Mouse (Mus musculus) layer of hippocampus, adult 18-20 months (tissue): ENCODE measurements around the gene Lin28b. TPM values are rescaled to one million over a fixed set of nuclear protein-coding genes. Genes with fewer than 3 reads are reported as not detected.
A peak's percentile ranks its signal among the peaks of the same experiment; 100 is the strongest.
"Not testable (repeated sequence)": the region's sequence is repeated elsewhere in the genome, so short reads cannot be mapped to it uniquely, and the experiment has no call there.

Source experiments
- DNase-seq, 2 experiments: peaks; one replicate each; pipeline ENCODE4 v3.0.0; 2022; ENCODE audit warnings: low spot score in 2 of 2
- total RNA-seq, 2 experiments: library from RNA; stranded (reverse); gene quantifications; 2 replicates each; pipeline ENCODE4 v1.2.3; 2021

Gene Lin28b
- total RNA-seq, 2 experiments from 2014 or later = 1.8 to 2.1 TPM

DNA sequence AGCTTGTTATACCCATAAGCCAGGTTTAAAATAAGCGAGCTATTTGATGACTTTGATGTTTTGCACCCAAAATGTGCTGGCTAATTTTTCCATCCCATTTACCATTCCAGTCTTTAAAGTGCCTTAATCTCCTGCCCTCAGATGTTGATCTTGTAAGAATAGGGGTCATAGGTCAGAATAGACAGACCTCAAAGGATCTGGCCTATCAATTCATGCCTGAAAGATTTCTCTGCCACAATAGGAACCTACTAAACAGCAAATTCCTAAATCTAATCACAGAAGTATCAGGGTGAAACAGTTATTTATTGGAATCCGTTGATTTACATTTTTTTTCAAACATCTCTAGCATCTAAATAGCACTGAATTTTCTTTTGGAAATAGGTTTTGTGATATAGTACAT, 74.5 kb downstream of the Lin28b start:
- DNase-seq = no peak

DNA sequence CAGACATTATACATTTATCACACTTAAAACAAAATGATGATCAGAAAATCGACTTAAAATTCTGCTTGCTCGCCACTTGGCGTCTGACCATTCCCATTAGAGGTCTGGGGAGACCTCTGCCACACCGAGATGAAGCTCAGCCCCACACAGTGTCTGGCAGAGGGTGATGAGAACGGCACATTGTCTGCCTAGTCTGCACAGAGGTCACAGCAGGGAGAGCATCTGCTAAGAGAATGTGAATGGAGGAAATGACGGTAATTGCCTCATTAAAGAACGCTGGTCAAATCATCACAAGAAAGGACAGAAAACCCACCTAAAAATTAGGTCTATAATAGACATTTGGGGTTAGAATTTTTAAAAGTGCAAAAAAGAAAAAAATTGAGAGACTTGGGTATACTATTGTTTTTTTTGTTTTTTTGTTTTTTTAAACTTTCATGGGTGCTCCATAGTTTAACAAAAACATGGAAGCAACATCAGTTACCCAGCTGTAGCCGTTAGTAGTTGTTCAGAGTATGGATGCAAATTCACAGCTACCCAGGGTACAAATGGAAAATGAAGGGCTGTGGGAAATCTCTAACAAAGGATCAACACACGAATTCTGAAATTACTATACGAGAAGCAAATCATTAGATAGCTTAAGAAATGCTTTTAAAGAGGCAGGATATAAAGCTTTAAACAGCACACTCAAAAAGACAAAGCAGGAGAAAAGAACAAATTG, 75.4 kb downstream of the Lin28b start:
- no peak for DNase-seq

DNA sequence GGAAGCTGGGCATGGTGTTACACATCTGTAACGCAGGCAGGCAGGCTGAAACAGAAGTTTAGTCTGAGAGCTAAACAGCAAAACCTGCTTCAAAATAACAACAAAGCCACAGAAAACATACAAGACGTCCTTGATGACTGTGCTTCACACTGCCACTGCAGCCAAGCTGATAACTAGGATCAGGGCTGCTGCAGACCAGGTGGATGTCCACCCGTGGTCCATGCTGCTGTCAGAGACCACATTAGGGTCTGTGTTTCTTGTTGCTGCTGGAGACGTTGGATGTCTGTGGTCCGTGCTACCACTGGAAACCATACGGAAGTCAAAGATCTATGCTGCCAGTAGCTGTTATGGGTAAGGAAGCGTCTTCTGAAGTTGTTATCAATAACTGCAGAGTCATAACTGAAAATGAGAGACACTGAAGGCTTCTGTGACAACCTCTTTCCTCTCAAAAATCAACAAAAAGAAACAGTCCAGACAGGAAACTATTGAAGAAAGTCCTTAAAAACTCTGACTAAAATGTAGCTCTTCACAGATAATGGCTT, 86.4 kb downstream of the Lin28b start:
- DNase-seq = no peak

DNA sequence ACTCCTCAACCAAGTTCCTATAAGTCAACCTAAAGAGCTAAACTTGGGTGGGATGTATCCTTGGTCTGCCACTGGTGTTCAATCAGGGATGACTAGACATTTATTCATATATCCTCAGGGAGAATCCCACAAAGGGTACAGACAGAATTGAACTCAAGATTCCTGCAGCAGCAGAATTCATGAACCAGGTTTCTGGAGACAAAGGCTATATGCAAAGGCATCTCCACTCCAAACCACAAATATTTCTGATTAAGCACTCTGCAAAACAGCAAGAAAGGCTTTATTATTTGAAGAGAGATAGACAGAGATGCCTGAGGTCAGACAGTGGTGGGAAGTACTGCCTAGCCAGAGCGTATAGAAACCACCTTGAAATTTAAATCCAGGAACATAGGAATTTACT, 88.0 kb downstream of the Lin28b start:
- no peak for DNase-seq

DNA sequence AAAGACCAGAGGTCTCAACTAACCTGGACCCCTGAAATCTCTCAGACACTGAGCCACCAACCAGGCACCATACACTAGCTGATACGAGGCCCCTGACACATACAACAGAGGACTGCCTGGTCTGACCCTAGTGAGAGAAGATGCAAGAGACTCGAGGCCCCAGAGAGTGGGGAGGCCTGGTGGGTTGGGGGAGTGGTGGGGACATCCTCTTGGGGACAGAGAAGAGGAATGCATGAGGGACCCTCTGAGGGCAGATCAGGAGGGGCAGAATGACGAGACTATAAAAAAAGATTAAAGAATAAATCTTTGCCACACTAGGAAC, 103.6 kb downstream of the Lin28b start:
- no peak for DNase-seq

DNA sequence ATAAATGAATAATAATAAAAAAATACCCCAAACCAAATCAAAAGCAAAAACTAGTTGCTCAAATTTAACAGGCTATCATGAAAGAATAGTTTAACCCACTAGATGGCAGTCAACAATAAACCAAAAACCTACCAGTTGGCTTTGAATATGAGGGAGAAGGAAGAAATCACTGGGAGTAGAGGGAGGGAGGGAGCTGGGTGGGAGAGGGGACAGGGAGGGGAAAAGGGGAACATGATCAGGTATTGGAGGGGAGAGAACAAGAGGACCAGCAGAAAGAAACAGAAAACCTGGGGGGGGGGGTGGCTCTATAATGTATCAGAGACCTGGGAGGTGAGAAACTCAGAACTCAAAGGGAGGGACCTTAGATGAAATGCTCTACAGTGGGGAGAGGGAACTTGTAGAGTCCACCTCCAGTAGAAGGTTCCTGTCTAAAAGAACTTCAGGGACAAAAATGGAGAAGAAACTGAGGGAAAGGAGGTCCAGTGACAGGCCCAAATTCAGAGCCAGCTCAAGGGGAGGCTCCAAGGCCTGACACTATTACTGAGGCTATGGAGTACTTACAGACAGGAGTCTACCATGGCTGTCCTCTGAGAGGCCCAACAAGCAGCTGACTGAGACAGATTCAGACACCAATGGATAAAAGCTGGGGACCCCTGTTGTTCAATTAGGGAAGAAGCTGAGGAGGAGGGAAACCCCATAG, 104.1 kb downstream of the Lin28b start:
- peak in 1 of 2 experiments; percentile 18 for DNase-seq

DNA sequence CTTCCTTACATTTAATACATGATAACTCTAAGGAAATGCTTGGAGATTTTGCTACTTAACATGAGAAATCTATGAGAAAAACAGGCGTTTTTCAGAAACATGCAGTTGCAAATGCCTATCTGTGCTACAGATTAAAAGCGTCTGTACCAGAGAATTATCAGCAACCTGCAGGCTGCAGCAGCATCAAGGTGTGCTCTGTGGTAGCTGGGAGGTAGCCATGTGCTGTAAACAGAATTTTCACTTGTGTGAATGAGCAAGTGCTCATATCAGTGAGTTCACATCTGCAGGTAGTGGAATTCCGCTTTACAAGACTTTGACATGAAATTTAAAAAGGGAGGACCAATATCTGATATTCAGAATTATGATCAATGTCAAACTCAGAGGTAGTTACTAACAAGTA, 107.9 kb downstream of the Lin28b start:
- no peak for DNase-seq

DNA sequence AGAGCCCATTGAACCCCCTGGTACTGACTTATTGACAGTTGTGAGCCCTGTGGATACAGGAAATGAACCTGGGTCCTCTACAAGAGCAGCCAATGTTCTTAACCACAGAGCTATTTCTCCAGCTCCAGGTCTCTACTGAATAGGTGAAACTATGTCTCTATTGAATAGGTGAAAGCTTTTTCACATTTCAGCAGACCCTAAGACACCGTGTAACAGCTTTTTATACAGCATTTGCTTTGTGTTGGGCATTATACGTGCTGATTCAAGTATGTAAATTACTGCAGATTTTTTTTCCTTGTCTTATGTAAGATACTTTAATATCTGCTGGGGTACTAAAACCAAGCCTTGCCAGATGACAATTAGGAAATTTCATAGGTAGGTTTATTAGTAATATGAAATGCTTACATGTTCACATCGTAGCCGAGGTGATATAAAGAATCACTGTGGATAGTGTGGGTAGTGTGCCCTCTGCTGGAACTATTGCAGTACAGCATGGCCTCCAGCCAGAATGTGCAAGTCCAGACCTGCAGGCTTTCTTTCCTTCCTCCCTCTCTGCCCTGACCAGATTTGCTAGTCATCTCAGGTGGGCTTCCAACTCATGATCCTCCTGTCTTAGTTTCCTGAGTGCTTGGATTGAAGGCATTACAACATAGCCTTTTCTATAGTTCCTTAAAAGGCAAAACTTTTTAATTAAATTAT, 113.1 kb downstream of the Lin28b start:
- DNase-seq = peak; percentile 55 to 88

DNA sequence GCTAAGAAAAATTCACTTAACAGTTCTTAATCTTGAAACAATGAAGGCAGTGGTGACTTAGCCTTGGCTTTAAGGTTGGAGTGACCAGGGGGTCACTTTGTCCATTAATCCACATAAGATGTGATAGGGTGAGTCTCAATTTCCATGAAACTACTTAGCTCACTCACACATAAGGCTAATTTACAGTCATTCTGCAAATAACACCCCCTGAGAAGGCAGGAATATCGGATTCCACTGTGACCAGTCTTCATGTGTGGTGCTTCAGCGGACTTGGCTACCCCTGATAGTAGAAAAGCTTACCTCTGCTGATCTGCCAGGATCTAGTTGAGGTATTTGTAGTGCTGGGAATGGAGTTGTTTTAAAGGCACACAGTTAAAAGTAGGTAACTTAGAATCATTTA, 115.7 kb downstream of the Lin28b start:
- DNase-seq = no peak

DNA sequence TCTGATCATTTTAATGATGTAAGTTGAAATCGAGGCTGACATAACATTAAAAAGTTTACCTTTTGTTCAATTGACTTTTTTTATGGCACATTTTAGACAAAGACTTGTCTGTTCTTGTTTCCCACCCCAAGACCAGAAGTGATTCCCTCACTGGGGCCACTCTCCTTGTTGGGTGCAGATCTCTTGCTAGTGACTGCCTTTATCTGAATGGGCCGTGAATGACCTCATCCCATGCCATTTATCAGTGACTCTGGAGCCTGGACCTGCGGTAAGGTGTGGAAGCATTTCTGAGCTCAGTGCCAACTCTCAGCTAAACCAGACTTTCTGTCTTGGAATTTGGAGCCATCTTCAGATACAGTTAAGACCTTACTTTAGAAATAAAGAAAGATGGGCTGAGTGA, 116.6 kb downstream of the Lin28b start:
- no peak for DNase-seq

DNA sequence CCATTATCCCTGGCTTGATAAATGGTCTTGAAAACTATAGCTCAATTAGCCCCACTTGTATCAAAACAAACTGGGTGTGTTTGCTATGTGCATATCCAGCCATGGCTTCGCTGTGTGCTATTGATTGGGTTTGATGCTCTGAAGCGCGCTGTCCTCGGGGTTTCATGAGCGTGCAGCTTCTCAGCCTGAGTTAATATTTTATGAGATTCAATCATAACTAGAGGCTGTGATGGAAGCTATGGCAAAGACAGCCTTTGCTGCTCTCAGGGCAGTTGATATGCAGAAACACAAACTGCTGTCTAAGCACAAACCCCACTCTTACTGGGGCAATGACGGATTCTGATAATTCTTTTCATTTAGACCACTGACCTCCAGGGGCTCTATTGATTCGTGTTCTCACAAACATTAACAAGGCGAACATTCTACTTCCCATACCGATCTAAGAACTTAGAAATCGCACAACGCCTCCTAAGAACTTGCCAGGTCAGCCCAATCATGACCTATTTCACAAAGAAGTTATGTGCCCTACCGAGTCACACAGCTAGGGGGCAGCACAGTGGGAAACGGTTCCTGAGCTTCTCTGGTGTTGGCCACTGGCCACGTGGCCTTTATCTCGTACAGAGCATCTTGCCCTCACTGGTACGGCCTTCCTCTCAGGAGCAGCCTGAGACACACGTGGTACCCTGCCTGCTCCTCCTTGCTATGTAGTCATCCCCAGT, 119.0 kb downstream of the Lin28b start:
- no peak for DNase-seq

DNA sequence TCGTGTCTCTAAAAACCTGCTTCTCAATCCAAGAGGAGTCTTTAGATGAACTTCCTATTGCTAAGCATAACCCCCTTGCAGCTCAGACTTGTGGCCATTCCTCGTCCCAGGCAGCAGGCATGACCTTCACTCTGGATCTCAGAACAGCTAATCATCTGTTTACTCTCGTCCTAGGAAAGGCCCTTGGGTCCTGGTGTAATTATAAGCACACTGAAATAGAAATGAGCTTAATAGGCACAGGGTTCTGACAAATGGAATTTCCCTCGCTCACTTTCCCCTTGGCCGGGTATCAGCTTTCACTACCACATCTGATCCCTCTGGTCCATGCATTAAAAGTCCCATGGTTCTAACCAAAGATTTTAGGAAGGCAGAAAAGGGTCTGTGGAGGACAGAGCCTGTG, 122.8 kb downstream of the Lin28b start:
- DNase-seq = no peak

DNA sequence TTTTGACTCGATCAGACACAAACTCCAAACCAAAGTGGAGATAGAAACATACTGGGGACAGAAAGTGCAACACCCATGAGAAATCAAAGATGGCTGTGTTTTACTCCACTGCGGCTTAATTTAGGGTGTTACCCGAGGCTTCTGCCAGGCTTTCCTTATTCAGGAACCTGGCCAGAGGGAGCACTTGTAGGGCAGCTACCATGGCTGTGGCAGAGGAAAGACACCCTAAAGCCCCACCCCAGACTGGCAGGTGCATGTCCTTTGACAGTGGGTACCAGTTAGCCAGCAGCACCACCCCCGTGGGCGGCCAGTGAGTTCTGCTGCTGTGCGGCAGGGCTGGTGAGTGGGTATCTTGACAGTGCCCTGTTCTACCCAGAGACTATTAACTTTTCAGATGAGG, 130.1 kb downstream of the Lin28b start:
- DNase-seq = no peak

DNA sequence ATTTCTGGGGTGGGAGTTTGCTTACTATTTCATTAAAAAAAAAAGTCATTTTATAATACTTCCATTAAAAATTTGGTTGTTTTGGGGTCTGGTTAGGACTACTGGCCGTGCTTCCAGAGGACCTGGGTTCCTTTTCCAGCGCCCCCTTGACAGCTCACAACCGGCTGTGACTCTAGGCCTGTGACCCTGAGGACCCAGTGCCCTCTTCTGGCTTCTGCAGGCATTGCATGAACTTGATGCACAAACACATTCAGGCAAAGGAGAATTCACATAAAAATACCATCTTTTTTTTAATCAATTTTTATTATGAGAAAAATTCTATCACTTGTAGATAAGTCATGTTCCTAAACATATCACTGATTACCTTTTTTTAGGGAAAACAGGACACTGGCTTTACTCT, 138.1 kb downstream of the Lin28b start:
- not testable (repeated sequence) for DNase-seq

DNA sequence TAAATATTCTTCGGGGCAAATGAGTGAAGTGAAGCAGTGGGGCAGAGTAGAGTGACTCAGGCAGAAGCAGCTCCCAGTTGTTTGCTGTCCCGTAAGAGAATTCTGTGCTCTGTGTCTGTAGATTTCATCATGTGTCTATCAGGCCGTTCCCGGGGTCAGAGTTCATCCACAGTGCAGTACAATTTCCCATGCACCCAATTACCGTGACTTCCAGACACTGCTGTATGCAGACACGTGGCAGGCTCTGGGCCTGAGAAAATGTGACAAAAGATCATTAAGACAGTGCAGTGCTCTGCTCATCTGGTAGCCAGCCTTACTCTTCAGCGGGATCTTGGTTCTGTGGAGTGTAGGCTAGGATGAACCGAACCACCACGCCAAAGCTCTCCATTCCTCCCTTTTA, 141.0 kb downstream of the Lin28b start:
- no peak for DNase-seq

DNA sequence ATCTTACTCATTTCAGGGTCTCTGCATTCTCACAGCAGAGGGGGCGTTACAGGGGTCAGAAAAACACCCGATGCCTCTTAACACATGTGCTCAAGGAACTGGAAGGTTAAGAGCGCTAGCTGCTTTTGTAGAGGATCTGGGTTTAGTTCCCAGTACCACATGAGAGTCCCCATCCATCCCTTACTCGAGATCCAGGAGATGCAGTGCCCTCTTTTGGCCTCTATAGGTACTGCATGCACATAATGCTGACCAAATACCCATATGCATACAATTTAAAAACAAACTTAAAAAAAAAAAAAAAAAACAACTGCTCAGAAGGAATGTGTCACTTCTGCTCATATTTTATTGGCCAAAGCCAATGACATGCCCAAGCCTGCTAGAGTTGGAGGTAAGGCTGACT, 141.8 kb downstream of the Lin28b start:
- no peak for DNase-seq

DNA sequence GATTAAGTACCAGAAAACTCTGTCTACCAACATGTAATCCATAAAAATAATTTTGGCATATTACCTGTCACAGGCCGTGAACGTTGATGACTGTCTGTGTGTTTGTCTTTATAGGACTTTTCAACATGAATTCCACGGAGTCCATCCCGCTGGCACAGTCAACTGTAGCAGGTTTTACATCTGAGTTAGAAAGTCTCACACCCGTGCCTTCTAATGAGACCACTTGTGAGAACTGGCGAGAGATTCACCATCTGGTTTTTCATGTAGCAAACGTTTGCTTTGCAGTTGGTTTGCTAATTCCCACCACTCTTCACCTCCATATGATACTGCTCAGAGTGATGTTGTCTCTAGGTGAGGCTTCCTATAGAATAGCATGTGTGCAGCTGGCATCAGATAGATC, 147.1 kb downstream of the Lin28b start:
- no peak for DNase-seq

DNA sequence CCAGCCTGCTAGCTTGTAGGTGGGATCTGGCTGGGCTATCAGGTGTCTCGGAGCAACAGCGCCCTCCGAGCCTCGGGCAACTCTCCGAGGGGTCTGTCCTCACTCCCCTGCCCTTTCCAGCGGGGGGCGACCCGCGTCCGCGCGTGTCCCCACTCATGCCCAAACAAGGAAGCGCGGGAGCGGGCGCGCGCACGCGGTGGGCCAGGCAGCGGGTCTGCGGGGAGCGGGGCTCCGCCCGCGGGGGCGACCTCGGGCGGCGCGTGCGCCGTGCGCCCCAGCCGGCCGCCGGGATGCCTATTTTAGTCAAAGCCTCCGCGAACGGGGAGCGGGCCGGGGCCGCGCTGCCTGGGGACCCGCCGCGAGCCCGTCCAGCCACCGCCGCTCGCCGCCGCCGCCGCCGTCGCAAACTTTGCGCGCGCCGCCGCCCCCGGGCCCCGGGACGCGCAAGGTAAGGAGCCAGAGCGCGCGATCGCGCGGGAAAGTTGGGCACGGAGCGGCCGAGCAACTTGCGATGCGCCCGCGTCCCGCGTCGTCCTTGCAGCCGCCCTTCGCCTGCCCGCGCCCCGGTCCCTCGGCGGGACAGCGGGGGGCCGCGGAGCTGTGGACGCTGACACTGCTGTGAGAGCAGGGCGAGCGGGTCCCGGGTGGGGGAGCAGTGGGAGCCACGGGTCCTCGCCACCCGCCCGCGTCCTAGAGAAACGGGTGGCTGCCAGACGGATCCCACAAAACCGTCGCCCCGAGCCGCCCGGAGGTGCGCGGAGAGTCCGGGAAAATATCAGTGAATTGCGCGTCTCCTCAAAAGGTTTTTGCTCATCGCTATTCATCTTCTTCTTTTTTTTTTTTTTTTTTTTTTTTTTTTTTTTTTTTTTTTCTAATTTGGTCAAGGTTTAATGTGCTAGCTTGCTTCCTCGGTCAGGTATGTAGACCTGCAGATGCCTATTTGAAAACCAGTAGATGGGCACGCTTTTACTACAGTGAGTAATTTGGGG, 150.5 kb downstream of the Lin28b start, which contains the start of gene Bves:
Gene Bves (plus strand): TSS at position 339 of the 989 bp plus-strand sequence.
- DNase-seq = peak; percentile 21 to 40

DNA sequence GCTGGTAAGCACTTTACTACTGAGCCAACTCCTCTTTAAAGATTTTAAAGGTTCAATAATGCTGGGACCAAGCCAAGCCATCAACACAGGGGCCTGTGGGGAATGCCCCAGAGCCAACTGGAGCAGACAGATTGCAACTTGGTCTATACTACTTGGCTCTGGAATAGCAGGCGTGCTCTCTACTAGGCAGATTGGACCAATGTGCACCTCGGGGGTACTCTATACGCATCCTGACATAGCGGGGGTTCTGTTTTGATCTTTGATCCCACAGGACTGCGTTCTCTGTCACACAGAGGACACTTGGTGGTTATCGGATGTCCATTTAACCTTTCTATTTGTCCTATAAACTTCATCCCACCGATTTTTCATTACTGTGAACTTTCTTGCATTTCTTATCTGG, 151.3 kb downstream of the Lin28b start:
- no peak for DNase-seq
